Mouse (Mus musculus) cerebellum, adult 11 months (tissue): ENCODE measurements around the gene Gm21454.
"Not testable (repeated sequence)": the region's sequence is repeated elsewhere in the genome, so short reads cannot be mapped to it uniquely, and the experiment has no call there.

Experiments used
- DNase-seq: peaks from one replicate; pipeline ENCODE4 v3.0.0; 2022

Gm21454 gene

GRCm38 (mm10) chrY:13252091-13252490 is at the start of gene Gm21454, which contains the start of gene Gm21440:
Gene Gm21454 (plus strand): TSS chrY:13252442.
Gene Gm21440 (plus strand): TSS chrY:13252391.
- not testable (repeated sequence) for DNase-seq

- DNase-seq, result not testable (repeated sequence)
Observed at GRCm38 (mm10) chrY:13223828-13224227, 28.4 kb upstream of the Gm21454 start, which contains the start of gene Gm21828. Gene Gm21828 (minus strand): TSS chrY:13223928.

DNA sequence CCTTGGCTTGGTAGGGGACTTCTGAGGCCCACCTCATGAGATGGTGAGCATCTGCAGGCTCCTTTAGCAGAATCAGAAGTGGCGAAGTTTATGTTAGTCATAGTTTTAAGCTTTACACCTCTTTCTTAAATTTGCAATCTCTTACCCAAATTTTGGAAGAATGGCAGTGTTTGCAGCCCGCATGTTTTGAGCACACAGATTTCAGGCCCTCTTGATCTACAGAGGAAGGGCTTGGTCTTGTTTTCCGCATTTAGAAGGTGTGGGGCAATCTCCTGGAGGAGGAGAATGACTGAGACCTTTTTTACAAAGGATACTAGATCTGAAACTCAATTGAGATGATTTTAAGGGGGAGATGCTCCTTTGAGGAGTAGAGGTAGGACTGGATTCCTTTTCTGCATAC is 96.7 kb downstream of the Gm21454 start, which contains the start of gene Gm21725:
Gm21725 (minus strand) TSS at position 101 of the 400 bp plus-strand sequence.
- DNase-seq, result not testable (repeated sequence)
